Mouse (Mus musculus): Measurements from ENCODE around the gene Ptgir.

Ptgir gene

GRCm38 (mm10) chr7:16906281-16906680 lies at the start of gene Ptgir:
TSS of gene Ptgir (plus strand) at chr7:16906490.
- no peak for DNase-seq (ENCODE audit: low read depth, low spot score)

- no peak for DNase-seq (ENCODE audit: low read depth, low spot score)
Observed at GRCm38 (mm10) chr7:16858336-16858735, 48.0 kb upstream of the Ptgir start.

DNA sequence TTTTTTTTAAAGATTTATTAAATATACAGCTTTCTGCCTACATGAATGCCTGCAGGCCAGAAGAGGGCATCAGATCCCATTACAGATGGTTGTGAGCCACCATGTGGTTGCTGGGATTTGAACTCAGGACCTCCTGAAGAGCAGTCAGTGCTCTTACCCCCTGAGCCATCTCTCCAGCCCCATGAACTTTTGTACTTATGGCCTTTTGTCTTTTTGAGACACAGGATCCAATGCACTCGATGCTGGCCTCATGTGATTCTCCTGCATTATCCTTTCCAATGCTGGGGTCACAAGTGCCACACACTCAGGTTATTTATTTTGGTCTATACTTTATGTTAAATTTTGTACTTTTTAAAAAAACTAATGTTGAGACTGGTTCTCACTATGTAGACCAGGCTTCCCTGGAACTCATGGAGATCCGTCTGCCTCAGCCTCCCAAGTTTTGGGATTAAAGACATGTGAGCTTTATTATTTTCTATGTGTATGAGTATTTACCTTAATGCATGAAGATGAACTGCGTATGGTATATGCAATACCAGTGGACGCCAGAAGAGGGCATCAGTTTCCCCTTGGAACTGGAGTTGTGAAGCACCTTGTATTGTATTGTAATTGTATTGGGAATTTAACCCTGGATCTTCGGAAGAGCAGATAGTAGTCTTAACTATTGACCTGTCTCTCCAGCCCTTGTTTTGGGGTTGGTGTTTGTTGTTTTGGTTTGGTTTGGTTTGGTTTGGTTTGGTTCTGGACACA lies 46.2 kb upstream of the Ptgir start:
- DNase-seq (ENCODE audit: low read depth, low spot score), result peak; percentile 33

DNA sequence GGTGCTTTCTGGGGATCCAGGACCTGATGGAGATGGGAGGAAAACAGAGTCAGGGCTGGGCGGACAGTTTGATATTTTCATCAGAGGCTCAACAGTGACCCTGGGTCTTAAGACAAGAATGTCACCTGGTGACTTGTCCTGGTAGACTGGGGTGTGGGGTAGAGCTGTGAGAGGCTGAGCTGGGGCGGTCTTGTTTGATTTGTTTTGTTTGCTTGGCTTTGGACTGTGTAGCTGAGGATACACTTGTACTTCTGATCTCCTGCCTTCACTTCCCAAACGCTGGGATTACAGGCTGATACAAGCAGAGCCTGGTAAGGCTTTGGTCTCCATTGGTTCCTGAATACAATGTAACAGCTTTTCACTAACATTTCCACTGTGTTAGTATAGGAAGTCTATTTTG lies 38.8 kb upstream of the Ptgir start:
- DNase-seq (ENCODE audit: low read depth, low spot score), result no peak

- DNase-seq (ENCODE audit: low read depth, low spot score), result peak; percentile 99
Observed at GRCm38 (mm10) chr7:16869497-16869896, 36.8 kb upstream of the Ptgir start.

DNA sequence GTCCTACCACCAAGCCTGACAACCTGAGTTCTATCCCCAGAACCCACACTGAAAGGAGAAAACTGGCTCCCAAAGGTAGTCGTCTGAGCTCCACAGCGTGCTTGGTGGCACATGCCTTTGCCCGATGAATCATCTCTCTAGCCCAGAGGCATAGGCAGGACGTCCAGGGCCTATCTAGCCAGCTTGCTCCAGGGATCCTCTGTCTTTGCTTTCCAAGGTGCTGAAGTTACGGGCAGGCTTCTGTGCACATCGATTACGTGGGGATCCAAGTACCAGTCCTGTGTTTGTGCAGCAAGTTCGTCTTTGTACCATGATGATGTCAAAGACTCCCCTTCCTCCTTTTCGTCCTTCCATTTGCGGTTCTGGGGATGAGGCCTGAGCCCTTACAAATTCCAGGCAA lies 34.7 kb upstream of the Ptgir start:
- DNase-seq (ENCODE audit: low read depth, low spot score), result no peak

- no peak for DNase-seq (ENCODE audit: low read depth, low spot score)
Observed at GRCm38 (mm10) chr7:16872478-16872877, 33.8 kb upstream of the Ptgir start.

DNA sequence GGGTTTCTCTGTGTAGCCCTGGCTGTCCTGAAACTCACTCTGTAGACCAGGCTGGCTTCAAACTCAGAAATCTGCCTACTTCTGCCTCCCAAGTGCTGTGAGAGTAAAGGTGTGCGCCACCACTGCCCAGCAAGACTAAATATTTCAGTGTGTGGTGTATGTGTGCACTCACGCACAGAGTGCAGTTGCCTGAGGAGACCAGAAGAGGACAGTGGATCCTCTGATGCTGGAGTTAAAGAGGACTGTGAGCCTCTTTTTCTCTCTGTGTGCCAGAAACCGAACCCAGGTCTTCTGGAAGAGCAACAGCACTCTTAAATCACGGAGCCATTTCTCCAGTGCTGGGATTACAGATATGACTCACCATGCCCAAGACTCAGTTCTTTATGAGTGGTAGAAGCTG lies 32.9 kb upstream of the Ptgir start:
- no peak for DNase-seq (ENCODE audit: low read depth, low spot score)

GRCm38 (mm10) chr7:16874190-16874589 lies 32.1 kb upstream of the Ptgir start:
- DNase-seq (ENCODE audit: low read depth, low spot score), result peak; percentile 76

GRCm38 (mm10) chr7:16874756-16875309 lies 31.5 kb upstream of the Ptgir start:
- peak; percentile 100 for DNase-seq (ENCODE audit: low read depth, low spot score)

- no peak for DNase-seq (ENCODE audit: low read depth, low spot score)
Observed at GRCm38 (mm10) chr7:16875310-16875325, 31.2 kb upstream of the Ptgir start, which contains the start of gene Dact3. TSS of gene Dact3 (plus strand) at chr7:16875317.

DNA sequence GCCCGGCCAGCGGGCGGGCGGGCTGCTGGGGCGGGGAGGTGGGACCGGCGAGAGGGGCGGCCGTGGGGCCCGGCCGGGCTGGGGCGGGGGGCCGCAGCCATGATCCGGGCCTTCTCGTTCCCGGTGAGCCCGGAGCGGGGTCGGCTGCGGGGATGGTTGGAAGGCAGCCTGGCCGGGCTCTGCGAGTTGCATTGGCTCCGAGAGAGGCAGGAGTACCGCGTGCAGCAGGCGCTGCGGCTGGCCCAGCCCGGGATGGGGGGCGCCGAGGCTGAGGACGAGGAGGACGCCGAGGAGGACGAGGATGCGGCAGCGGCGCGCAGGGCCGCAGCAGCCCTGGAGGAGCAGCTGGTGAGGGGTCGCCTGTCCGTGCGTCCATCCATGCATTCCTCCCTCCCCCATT lies 31.0 kb upstream of the Ptgir start:
- DNase-seq (ENCODE audit: low read depth, low spot score), result no peak

GRCm38 (mm10) chr7:16876006-16876405 lies 30.3 kb upstream of the Ptgir start:
- no peak for DNase-seq (ENCODE audit: low read depth, low spot score)

GRCm38 (mm10) chr7:16876608-16877007 lies 29.7 kb upstream of the Ptgir start:
- DNase-seq (ENCODE audit: low read depth, low spot score), result no peak

DNA sequence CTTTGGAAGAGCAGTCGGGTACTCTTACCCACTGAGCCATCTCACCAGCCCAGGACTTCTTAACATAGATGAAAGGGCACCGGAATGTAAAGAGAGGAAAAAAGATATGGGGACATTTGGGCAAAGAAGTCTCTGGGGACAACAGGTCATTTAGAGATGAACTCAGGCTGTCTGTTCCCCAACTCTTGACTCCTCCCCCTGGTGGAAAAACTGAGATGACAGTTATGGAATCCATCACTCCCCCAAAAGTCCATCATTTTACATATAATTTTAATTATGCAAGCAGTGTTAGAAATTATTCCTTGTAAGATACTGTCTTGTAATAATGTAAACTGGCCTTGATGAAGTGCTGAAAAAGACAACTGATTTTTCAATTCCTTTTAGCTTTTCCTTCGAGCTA lies 28.6 kb upstream of the Ptgir start:
- DNase-seq (ENCODE audit: low read depth, low spot score), result no peak

GRCm38 (mm10) chr7:16879796-16880547 lies 26.3 kb upstream of the Ptgir start:
- DNase-seq (ENCODE audit: low read depth, low spot score), result peak; percentile 46

DNA sequence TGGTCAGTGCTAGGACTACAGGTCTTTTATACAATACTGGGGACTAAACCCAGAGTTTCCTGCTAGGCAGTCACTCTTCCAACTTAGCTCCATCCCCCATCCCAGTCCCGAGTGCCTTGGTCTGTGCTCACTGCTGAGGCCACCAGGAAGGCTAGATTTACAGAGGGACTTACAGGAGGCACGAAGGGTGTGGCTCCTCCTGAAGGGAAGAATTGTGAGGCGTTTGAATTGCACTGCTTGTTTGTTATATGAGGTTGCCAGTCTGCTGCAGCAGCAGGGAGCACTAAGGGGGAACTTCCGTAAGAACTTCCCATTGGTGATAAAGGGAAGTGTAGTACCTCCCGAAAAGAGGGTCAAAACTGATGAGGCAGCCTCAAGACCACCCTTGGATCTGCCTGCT lies 25.7 kb upstream of the Ptgir start:
- no peak for DNase-seq (ENCODE audit: low read depth, low spot score)

DNA sequence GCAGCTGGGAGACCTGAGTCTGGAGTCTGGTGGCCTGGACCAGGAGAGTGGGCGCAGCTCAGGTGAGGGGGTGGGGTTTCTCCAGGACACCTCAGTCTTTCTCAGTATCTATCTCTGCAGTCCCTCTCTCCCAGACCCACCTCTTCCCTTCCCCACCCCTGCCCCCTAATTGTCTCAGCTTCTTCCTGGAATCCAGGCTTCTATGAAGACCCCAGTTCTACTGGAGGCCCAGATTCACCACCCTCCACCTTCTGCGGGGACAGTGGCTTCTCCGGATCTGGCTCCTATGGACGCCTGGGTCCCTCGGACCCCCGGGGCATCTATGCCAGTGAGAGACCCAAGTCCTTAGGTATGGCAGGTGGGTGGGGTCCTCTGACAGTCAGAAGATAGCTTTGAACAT lies 23.1 kb upstream of the Ptgir start:
- no peak for DNase-seq (ENCODE audit: low read depth, low spot score)

DNA sequence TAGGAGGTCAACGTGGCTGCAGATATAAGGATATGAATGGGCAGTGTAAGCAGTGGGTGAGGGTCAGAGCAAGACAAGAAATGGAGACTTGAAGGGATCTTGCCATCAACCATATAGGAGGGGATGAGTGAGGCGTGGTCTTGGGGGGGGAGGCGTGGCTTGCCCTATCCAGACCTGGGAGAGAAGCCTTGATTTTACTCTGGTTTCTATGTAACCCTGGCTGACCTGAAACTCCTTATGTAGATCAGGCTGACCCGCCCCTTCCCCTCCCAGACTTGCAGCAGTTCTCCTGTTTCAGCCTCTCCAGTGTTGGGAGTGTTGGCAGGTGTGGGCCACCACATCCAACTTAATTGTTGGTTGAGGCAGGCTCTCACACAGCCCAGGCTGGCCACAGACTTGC lies 22.0 kb upstream of the Ptgir start:
- no peak for DNase-seq (ENCODE audit: low read depth, low spot score)

- no peak for DNase-seq (ENCODE audit: low read depth, low spot score)
Observed at GRCm38 (mm10) chr7:16885271-16885776, 21.0 kb upstream of the Ptgir start.

- DNase-seq (ENCODE audit: low read depth, low spot score), result no peak
Observed at GRCm38 (mm10) chr7:16885905-16886304, 20.4 kb upstream of the Ptgir start.

DNA sequence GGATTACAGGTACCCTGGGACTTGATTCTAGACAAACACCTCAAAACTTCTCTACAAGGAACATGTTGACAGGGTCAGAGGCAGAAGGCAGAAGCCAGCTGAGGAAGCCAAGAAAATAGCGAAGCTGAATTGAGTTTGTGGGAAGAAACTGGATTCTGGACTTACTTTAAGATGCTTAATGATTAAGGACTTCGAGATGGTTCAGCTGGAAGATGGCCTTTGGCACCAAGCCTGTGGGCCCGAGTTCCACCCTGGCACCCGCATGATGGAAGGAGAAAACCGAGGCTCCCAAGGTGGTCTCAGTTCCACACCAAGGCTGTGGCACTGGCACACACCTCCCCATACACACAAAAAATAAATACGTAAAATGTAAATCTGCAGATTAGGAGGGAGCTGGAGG lies 15.8 kb upstream of the Ptgir start:
- DNase-seq (ENCODE audit: low read depth, low spot score), result no peak

GRCm38 (mm10) chr7:16890944-16891343 lies 15.3 kb upstream of the Ptgir start:
- DNase-seq (ENCODE audit: low read depth, low spot score), result no peak

Measured in telencephalon, adult 2 months (tissue).